Mouse (Mus musculus) intestine, embryonic 15.5 days (tissue): ENCODE data around the gene 4921507P07Rik. TPM values are rescaled to one million over a fixed set of nuclear protein-coding genes. Genes with fewer than 3 reads are reported as not detected.
A peak's percentile ranks its signal among the peaks of the same experiment; 100 is the strongest.
"Not testable (repeated sequence)": the region's sequence is repeated elsewhere in the genome, so short reads cannot be mapped to it uniquely, and the experiment has no call there.

Experiments
- ATAC-seq: fragments of 200-750 bp; cut with Nextera tagmentation; 2 replicates; pipeline ENCODE4 v1.8.0; 2017; ENCODE audit warnings: moderate TSS enrichment, moderate library complexity
- H3K27ac ChIP-seq: fragments of 300-500 bp; sonication (generic); 2 replicates; pipeline ENCODE4 v1.5.1; 2015; ENCODE audit warnings: mild to moderate bottlenecking, inconsistent platforms
- H3K27me3 ChIP-seq: fragments of 300-500 bp; sonication (generic); replicated peaks from 2 replicates; pipeline ENCODE4 v1.6.1; 2015; ENCODE audit warnings: inconsistent platforms
- H3K36me3 ChIP-seq: fragments of 300-500 bp; sonication (generic); 2 replicates; pipeline ENCODE4 v1.6.1; 2015; ENCODE audit warnings: inconsistent platforms
- H3K4me1 ChIP-seq: fragments of 300-500 bp; sonication (generic); replicated peaks from 2 replicates; pipeline ENCODE4 v1.6.1; 2015; ENCODE audit warnings: inconsistent platforms
- H3K4me2 ChIP-seq: fragments of 300-500 bp; sonication (generic); replicated peaks from 2 replicates; pipeline ENCODE4 v1.6.1; 2015; ENCODE audit warnings: mild to moderate bottlenecking, inconsistent platforms
- H3K4me3 ChIP-seq: fragments of 300-500 bp; sonication (generic); replicated peaks from 2 replicates; pipeline ENCODE4 v1.5.1; 2015; ENCODE audit warnings: inconsistent platforms
- H3K9ac ChIP-seq: fragments of 300-500 bp; sonication (generic); 2 replicates; pipeline ENCODE4 v1.6.1; 2015; ENCODE audit warnings: inconsistent platforms
- H3K9me3 ChIP-seq: fragments of 300-500 bp; sonication (generic); 2 replicates; pipeline ENCODE4 v1.6.1; 2016; ENCODE audit warnings: inconsistent platforms
- WGBS: fragments of 180-500 bp; shearing (Covaris S2); methylation state at CpG from one replicate; pipeline ENCODE4 v1.1.7; 2015; 5-methylcytosine and 5-hydroxymethylcytosine counted together
- polyA plus RNA-seq: library from polyadenylated mRNA; unstranded; fragments of >200 nt; fragmentation: Nextera tagmentation; extraction: Ambion mirVana; gene quantifications from 2 replicates; pipeline ENCODE4 v1.2.1, GENCODE M21; 2015

Gene 4921507P07Rik
- polyA plus RNA-seq = 0.72 and 0.77 TPM in 2 replicates

- Histone ChIP-seq H3K4me1 (peaks cover 9% of the 10 kb centered on the region), H3K4me2 (peak within 1 kb of the TSS; percentile 98), H3K27ac (no peak within 1 kb of the TSS), H3K36me3 (no peaks in the 10 kb centered on the region), H3K27me3 (no peaks in the 10 kb centered on the region), H3K9me3 (no peaks in the 10 kb centered on the region), H3K9ac (peak within 1 kb of the TSS; percentile 67), H3K4me3 (peak within 1 kb of the TSS; percentile 61)
- under 1% methylated on average over 59 of the region's 62 CpGs for WGBS
- ATAC-seq = peak; percentile 99
These were observed at the start of gene 4921507P07Rik for GRCm38 (mm10) chr6:50596301-50597211. 4921507P07Rik (minus strand) TSS chr6:50596632.

GRCm38 (mm10) chr6:50644701-50645100 lies 48.3 kb upstream of the 4921507P07Rik start:
- Histone ChIP-seq H3K27ac (no peak overlapping the region), H3K4me3 (no peak overlapping the region), H3K9me3 (no peaks in the 10 kb centered on the region), H3K9ac (no peak overlapping the region), H3K36me3 (no peaks in the 10 kb centered on the region), H3K4me1 (peaks cover 3% of the 10 kb centered on the region; the same call in 1 of the 2 replicates), H3K4me2 (no peak overlapping the region), H3K27me3 (no peaks in the 10 kb centered on the region)
- WGBS = 45% methylated on average over 3 of the region's 3 CpGs
- ATAC-seq = no peak

- no peaks in the 10 kb centered on the region for H3K27me3 ChIP-seq
- H3K4me2 ChIP-seq = no peak overlapping the region
- H3K27ac ChIP-seq = no peak overlapping the region
- H3K36me3 ChIP-seq = no peaks in the 10 kb centered on the region
- H3K4me1 ChIP-seq = no peaks in the 10 kb centered on the region; the same call in 1 of the 2 replicates
- 64% methylated on average over 5 of the region's 5 CpGs for WGBS
- ATAC-seq = no peak
- no peaks in the 10 kb centered on the region for H3K9me3 ChIP-seq
- no peak overlapping the region for H3K9ac ChIP-seq
- no peak overlapping the region for H3K4me3 ChIP-seq
These were observed 45.5 kb upstream of the 4921507P07Rik start for GRCm38 (mm10) chr6:50641898-50642297.

GRCm38 (mm10) chr6:50640377-50640776 lies 43.9 kb upstream of the 4921507P07Rik start:
- Histone ChIP-seq H3K9me3 (no peaks in the 10 kb centered on the region), H3K27ac (no peak overlapping the region), H3K4me3 (no peak overlapping the region), H3K4me2 (no peak overlapping the region), H3K4me1 (no peaks in the 10 kb centered on the region; the same call in 1 of the 2 replicates), H3K27me3 (no peaks in the 10 kb centered on the region), H3K36me3 (no peaks in the 10 kb centered on the region), H3K9ac (no peak overlapping the region)
- 71% methylated on average over 4 of the region's 4 CpGs for WGBS
- ATAC-seq = no peak

- no peak overlapping the region for H3K27ac ChIP-seq
- no peaks in the 10 kb centered on the region for H3K9me3 ChIP-seq
- no peaks in the 10 kb centered on the region for H3K27me3 ChIP-seq
- H3K4me2 ChIP-seq = no peak overlapping the region
- H3K4me1 ChIP-seq = no peaks in the 10 kb centered on the region
- ATAC-seq = no peak
- H3K9ac ChIP-seq = no peak overlapping the region
- H3K4me3 ChIP-seq = no peak overlapping the region
- no peaks in the 10 kb centered on the region for H3K36me3 ChIP-seq
- WGBS = 27% methylated on average over 2 of the region's 2 CpGs
These were observed 43.2 kb upstream of the 4921507P07Rik start for GRCm38 (mm10) chr6:50639656-50640055.

GRCm38 (mm10) chr6:50626170-50626569 lies 29.7 kb upstream of the 4921507P07Rik start:
- not testable (repeated sequence) for H3K27ac ChIP-seq, H3K36me3 ChIP-seq, ATAC-seq, H3K9ac ChIP-seq, H3K4me1 ChIP-seq, H3K4me2 ChIP-seq, H3K9me3 ChIP-seq, H3K4me3 ChIP-seq, H3K27me3 ChIP-seq
- 64% methylated on average over 2 of the region's 2 CpGs for WGBS

- H3K4me3 ChIP-seq, H3K27me3 ChIP-seq, H3K4me1 ChIP-seq, H3K9me3 ChIP-seq, H3K36me3 ChIP-seq, H3K27ac ChIP-seq, H3K9ac ChIP-seq, H3K4me2 ChIP-seq, ATAC-seq: not testable (repeated sequence)
- 89% methylated on average over 1 of the region's 1 CpGs for WGBS
These were observed 21.8 kb upstream of the 4921507P07Rik start for GRCm38 (mm10) chr6:50618273-50618672.

GRCm38 (mm10) chr6:50601620-50602019 lies 5.2 kb upstream of the 4921507P07Rik start:
- ATAC-seq = no peak
- Histone ChIP-seq H3K36me3 (no peaks in the 10 kb centered on the region), H3K9me3 (no peaks in the 10 kb centered on the region), H3K4me3 (no peak overlapping the region), H3K4me2 (no peak overlapping the region), H3K9ac (no peak overlapping the region), H3K27ac (no peak overlapping the region), H3K27me3 (no peaks in the 10 kb centered on the region), H3K4me1 (peaks cover 3% of the 10 kb centered on the region)
- 39% methylated on average over 4 of the region's 4 CpGs for WGBS

GRCm38 (mm10) chr6:50598560-50598959 lies 2.1 kb upstream of the 4921507P07Rik start:
- Histone ChIP-seq H3K27ac (no peak overlapping the region), H3K27me3 (no peaks in the 10 kb centered on the region), H3K9ac (no peak overlapping the region), H3K9me3 (no peaks in the 10 kb centered on the region), H3K4me3 (no peak overlapping the region), H3K36me3 (no peaks in the 10 kb centered on the region), H3K4me1 (peaks cover 9% of the 10 kb centered on the region), H3K4me2 (no peak overlapping the region)
- 36% methylated on average over 5 of the region's 5 CpGs for WGBS
- no peak for ATAC-seq

GRCm38 (mm10) chr6:50594372-50594771 lies 2.1 kb downstream of the 4921507P07Rik start:
- WGBS = 81% methylated on average over 2 of the region's 2 CpGs
- Histone ChIP-seq H3K4me2 (no peak overlapping the region), H3K27me3 (no peaks in the 10 kb centered on the region), H3K36me3 (no peaks in the 10 kb centered on the region), H3K9me3 (no peaks in the 10 kb centered on the region), H3K4me1 (peaks cover 9% of the 10 kb centered on the region), H3K27ac (no peak overlapping the region), H3K9ac (no peak overlapping the region), H3K4me3 (no peak overlapping the region)
- no peak for ATAC-seq

GRCm38 (mm10) chr6:50593334-50593845 lies 3.0 kb downstream of the 4921507P07Rik start:
- Histone ChIP-seq H3K4me2 (no peak overlapping the region), H3K27ac (no peak overlapping the region), H3K4me1 (0 out of 2 replicates have a peak, but pooled peaks cover 5% of the 10 kb centered on the region), H3K36me3 (no peaks in the 10 kb centered on the region), H3K9me3 (no peaks in the 10 kb centered on the region), H3K4me3 (no peak overlapping the region), H3K9ac (no peak overlapping the region), H3K27me3 (no peaks in the 10 kb centered on the region)
- WGBS = 60% methylated on average over 10 of the region's 10 CpGs
- ATAC-seq = no peak

- no peak for ATAC-seq
- whole genome bisulfite sequencing = 74% methylated on average over 3 of the region's 3 CpGs
These were observed 6.2 kb downstream of the 4921507P07Rik start for GRCm38 (mm10) chr6:50590234-50590633.

More at GRCm38 (mm10) chr6:50590234-50590633, 6.2 kb downstream of the 4921507P07Rik start:
- Histone ChIP-seq H3K4me3 (no peak overlapping the region), H3K4me2 (no peak overlapping the region), H3K9me3 (no peaks in the 10 kb centered on the region), H3K27ac (no peak overlapping the region), H3K9ac (no peak overlapping the region), H3K36me3 (no peaks in the 10 kb centered on the region), H3K27me3 (no peaks in the 10 kb centered on the region), H3K4me1 (no peaks in the 10 kb centered on the region)
